Mouse (Mus musculus): Measurements from ENCODE around the gene Baiap2. TPM values are rescaled to one million over a fixed set of nuclear protein-coding genes. Genes with fewer than 3 reads are reported as not detected.

The Baiap2 gene
- polyA plus RNA-seq, 1 experiment, result 229 TPM

DNA sequence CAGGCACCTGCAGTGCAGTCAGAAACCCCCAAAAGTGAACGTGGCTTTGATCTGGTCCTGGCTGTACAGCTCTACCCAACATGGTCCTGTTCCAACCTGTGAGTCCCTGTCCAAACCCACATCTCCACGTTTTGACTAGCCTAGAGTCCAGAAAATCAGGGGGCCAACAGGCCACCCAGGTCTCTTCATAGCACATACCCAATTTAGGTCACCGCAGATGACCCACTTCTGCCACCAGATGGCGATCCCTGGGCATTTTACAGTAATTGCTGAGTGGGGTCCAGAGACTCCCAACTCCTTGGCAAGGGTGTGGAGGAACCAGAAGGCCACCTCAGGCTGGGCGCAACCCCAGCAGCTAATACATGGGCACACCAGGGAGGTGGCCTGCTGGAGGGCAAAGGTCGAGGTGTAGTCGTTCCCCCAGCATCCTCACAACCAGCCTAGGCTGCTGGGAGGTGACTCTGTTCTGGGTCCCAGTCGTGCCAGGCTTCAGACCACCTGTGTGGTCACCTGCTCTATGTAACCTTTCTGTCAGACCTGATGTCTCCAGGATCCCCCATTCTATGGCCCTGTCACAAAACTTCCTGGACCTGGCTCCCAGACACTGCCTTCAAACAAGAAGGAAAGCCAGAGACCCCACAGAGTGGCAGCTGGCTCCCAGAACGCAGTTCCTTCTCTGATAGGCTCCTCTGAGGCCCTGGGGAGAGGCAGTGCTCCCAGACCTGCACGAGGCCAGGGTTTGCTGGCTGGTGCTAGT lies 87.8 kb downstream of the Baiap2 start:
- no peak for DNase-seq (ENCODE audit: extremely low spot score in 1 of 2, low spot score in 1 of 2)

DNA sequence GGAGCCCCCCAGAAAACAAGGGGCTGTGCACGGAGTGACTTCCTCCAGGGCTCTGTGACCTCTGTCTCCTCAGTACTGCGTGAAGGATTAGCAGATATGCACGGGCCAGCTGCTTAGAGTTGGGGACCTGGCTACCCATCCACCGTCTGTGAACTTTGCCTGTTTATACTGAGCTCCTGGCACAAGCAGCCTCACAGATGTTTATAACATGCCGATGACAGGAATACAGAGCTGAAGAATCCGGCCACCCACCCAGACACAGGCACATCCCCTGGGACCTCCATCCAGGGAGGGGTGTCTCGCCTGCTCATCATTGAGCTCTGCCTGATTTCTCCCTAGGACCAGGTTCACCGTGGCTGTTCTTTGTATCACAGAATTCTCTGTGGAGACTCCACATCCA lies 89.5 kb downstream of the Baiap2 start:
- no peak for DNase-seq (ENCODE audit: extremely low spot score in 1 of 2, low spot score in 1 of 2)

DNA sequence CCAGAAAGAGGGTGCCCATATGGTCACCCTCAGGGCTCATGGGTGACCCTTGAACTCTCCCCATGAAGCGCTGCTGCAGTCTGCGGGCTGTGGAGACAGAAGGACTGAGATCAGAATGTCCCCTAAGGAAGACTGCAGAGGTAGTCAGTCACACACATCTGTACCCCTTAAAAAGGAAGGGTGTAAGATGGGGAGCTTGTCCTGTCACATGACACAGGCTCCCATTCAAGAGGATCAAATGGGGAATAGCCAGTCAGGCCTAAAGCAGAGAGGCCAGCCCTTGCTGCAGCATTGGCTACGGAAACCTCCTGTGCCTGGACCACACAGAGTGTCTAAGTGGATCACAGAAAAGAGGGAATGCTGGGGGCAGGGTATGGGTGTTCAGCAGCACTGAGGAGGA lies 90.9 kb downstream of the Baiap2 start:
- DNase-seq (ENCODE audit: extremely low spot score in 1 of 2, low spot score in 1 of 2), result no peak

DNA sequence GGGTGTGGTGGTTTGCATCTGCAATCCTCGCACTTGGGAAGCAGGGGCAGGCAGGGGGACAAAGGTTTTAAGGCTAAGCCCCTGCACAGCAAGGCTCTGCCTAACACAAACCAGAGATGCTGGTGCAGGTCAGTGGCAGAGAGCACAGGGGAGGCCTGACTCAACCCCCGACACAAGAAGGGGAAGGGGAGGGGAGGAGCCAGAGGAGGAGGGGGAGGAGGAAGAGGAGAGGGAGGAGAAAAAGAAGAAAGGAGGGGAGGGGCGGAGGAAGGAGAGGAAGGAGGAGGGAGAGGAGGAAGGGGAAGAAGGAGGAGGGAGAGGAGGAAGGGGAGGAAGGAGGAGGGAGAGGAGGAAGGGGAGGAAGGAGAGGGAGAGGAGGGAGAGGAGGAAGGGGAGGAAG lies 91.7 kb downstream of the Baiap2 start:
- no peak for DNase-seq (ENCODE audit: extremely low spot score in 1 of 2, low spot score in 1 of 2)

DNA sequence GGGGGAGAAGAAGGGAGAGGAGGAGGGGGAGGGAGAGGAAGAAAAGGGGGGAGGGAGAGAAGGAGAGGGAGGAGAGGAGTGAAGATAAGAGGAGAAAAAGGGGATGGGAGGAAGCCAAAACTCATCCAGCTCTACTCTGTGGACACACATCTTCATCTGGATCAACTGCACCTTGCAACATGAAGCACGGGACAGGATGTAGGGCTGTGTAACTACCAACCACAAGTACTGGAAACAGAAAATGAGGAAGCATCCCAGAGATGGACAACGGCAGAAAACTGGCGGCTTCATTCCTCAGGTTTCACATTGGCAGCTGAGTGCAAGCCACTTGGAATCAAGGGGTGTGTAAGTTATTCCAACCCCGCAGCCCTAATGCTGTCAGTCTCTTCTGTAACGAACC lies 92.2 kb downstream of the Baiap2 start:
- no peak for DNase-seq (ENCODE audit: extremely low spot score in 1 of 2, low spot score in 1 of 2)

DNA sequence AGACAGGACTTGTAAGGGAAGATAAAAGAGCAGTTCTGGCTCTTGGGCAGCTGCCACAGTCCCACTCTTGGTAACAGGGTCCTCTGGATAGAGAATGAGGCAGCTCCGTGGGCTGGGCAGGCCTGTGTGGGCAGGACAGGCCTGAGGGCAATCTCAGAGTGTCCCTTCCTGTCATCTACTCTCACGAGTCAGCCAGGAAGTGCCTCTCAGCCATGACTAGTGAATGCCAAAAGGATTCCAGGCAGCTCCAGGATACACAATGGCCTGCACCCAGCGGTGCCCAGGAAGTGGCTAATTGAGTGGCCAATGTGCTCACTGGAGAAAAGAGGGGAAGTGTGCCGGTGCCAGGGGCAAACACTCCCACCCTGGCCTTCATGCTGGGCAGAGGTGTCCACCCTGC lies 97.0 kb downstream of the Baiap2 start:
- no peak for DNase-seq (ENCODE audit: extremely low spot score in 1 of 2, low spot score in 1 of 2)

DNA sequence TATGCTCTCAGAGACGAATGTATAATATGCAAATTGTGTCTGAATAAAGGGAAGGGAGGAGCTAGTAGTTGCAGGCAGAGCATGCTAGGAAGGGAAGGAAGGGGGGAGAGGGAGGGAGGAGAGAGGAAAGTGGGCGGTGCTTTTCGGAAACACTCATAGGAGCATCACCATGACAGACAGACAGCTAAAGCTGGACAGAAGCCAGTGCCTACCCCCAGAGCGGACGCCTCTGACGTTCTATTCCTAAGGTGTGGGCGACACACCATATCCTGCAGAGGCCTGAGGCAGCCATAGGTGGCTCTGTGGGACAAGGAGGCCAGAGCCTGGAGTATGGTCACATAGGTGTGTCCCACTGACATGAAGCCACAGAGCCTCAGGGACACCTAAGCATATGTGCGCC lies 97.9 kb downstream of the Baiap2 start:
- peak; percentile 69 to 79 for DNase-seq (ENCODE audit: extremely low spot score in 1 of 2, low spot score in 1 of 2)

DNA sequence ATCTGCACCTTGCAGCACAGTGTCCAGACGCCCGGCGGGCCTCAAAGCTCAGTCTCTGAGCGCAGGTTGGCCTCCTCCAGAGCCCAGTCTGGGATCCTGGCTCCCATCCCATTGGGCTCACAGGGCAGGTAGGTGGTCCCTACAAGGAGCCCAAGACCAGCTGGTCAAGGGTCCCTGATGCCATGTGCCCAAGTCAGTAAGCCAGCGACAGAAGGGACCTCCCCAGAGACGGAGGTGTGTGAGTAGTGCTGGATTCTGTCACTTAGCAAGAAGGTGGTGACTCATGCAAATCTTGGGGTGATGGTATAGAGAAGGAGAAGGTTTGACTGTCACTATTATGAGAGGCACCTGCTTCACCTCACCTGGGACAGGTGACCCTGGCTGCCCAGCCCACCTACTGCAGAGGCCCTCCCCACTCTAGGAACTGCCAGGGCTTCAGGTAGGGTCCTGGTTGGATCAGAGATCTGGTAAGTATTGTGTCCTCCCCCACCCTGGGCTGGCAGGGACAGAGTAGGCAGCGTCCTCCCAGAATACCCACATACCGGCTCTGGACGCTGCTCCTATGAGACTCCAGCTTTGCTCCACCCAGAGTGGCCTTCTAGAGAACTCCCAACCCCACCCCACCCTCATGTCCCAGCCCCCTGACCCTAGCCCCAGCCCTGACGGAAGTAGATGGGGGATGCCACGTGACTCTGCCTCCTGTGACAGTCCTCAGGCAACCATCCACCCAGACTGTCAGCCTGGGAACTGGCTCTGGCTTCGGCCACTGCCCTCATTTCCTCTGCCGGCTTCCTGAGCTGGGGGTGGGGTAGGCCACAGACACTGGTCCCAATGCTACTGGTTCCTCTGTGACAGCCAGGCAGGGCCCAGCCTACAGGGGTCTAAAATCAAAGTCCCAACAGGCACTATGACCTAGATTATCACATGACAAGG lies 98.9 kb downstream of the Baiap2 start:
- DNase-seq (ENCODE audit: extremely low spot score in 1 of 2, low spot score in 1 of 2), result peak in 1 of 2 experiments; percentile 62

DNA sequence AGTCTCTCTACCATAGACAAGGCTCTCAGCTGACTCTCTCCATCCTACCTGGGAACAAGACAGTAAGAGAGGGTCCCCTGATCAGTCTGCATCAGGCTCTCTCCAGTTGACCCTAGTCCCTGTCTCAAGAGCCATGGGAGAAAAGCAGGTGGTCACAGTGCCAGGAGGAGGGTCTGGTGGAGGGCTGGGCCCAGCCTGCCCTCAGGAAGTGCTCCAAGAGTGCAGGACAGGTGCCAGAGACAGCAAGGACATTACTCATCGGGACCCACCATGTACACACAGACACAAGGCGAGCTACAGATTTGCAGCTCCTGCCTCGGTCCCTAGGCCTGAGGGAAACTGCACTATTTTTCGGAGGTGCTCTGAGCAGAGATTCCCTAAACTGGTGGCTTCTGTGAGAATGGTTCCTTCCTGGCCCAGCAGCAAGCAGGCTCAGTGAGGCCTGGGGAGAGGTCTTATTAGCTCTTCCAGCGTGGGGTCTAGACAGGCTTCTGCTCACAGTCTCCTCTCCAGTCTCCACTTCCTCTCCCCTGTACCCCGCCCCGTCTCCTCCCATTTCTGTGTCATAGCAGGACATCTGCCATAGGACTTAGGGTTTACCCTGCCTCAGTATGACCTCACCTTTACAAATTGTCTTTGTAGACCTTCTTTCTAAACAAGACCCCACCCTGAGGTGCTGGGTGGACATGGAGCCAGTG lies 99.7 kb downstream of the Baiap2 start:
- no peak for DNase-seq (ENCODE audit: extremely low spot score in 1 of 2, low spot score in 1 of 2)

DNA sequence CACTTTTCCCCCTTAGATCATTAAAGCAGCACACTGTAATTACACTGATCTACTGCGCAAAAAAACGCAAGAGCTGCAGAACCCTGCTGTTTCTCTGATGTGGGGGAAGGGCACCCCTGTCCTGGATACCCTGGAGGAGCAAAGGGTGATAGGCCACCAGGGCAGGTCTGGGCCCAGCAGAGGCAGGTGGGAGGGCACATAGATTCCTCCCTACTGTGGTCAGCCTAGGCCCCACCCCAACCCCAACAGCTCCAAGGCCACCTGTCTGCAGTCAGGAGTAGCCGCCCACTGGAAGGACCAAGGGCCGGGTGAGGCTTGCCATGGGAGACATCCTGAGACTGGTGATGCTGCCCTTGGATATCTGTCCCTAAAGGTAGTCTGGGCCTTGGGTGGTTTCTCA lies 102.8 kb downstream of the Baiap2 start:
- no peak for DNase-seq (ENCODE audit: extremely low spot score in 1 of 2, low spot score in 1 of 2)

DNA sequence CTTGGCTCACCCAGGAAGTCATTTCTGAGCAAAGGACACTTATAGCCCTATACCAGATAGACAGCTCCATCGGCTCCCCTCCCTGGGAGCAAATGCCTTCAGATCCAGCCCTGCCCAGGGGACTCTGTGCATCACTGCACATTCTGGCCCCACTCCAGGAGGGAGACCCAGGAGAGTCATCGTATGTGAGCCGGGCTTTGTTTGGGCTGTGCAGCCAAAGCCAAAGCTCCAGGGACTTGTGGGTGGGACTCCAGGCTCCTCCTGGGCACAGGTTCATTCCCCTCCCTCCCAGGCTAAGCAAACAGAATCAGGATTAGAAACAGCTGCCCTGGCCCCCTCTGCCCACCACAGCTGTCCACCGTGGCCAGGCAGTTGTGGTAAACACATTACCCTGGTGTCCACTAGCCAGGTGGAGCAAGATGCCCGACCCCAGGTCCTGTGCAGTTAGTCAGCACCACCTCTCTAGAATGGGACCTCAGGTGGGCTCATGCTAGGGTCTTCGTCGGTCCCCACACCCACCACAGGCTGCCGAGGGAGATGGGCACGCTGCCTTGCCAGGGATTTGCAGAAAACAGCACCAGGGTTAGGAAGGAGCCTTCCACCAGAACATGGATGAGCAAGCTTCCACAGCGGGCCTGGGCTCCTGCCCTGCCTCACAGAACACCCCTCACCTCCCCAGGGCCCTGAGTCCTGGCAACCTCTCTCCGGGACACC lies 103.4 kb downstream of the Baiap2 start:
- no peak for DNase-seq (ENCODE audit: extremely low spot score in 1 of 2, low spot score in 1 of 2)

DNA sequence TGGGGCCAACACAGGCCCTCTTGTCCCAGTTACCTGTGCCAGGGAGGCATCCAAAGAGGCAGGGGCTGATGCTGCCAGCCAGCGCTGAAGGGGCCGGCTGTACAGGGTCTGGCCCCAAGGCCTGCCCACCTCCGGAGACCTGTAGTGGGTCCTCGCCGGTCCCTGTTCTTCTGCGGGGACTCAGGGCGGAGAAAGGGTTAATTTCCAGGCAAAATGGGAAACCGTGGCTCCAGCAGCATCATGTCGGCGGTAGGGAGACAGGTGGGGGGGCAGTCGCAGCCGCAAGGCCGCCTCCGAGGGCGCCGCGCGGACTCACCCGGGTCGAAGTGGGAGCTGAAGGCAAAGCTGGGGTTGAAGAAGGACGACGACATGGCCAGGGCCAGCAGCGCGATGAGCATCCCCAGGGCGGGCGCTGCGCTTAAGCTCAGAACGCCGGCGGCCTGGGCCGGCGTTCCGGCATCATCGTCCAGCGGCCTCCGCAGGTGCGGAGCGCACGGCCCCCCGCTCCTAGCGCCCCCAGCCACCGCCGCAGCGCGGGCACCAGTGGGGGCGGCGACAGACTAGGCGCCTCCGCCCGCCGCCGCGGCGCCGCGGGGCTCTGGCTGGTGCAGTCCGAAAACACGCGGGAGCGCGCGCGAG lies 104.1 kb downstream of the Baiap2 start, which contains the start of gene Aatk:
Aatk (minus strand) TSS at position 615 of the 639 bp plus-strand sequence.
- DNase-seq (ENCODE audit: extremely low spot score in 1 of 2, low spot score in 1 of 2), result no peak

DNA sequence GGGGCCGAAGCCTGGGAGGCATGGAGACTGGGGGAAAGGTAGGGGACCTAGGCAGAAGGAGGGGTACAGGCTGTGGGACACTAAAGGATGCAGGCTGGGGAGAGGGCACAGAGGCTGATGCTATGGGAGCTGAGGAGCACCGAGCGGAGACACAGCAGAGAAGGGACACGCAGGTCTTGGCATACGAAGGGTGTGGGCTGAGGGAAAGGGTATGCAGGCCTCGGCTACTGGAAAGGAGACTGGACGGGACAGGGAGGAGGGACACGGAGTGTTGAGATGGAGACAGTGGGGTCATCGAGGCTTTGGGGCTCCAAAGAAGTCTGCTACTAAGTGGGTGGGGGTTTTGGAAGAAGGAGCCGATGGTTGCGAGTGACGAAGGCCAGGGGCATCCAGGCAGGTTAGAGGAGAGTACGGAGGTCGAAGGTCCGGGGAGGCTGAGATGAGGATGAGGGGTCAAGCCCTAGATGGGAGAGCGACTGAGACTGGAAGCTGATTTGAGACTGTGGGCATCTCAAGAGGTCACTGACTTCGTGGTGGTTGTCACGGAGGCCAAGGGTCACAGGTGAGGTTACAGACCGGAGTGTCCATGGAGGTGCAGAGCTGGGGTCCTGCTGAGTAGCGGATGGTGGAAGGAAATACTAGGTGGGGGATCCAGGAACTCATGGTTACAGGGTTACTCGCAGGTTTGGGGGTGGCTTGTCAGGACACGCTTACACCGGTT lies 105.1 kb downstream of the Baiap2 start:
- no peak for DNase-seq (ENCODE audit: extremely low spot score in 1 of 2, low spot score in 1 of 2)

DNA sequence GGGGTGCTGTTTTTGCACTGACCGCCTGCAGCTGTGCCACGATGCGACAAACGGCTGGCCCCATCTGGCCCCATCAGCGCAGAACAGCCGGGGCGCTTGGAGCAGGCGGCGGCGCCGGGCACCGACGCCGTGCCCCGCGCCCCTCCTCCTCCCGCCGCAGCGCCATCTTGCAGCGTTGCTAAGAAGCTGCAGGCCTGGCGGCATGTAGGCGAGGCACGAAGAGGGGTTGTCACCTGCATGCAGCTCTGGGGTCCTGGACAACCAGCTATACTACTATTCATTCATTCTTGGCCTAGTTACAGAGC lies 105.6 kb downstream of the Baiap2 start:
- peak in 1 of 2 experiments; percentile 73 for DNase-seq (ENCODE audit: extremely low spot score in 1 of 2, low spot score in 1 of 2)

DNA sequence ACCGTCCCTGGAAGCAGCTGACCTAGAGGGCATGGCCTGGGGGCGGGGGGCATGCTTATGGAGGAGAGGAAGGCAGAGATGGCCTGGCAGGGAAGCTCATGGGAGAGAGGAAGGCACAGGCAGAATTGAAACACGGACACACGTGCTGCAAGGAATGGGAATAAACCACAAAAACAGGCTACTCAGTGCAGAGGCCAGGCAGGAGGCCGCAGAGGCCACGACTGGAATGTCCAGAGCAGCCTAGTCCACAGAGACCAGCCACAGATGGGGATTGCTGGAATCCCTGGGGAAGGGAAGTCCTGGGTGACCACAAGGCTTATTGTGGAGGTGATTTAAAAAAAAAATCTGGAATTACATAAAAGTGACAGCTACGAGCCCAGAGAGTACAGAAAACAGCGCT lies 106.5 kb downstream of the Baiap2 start:
- no peak for DNase-seq (ENCODE audit: extremely low spot score in 1 of 2, low spot score in 1 of 2)

DNA sequence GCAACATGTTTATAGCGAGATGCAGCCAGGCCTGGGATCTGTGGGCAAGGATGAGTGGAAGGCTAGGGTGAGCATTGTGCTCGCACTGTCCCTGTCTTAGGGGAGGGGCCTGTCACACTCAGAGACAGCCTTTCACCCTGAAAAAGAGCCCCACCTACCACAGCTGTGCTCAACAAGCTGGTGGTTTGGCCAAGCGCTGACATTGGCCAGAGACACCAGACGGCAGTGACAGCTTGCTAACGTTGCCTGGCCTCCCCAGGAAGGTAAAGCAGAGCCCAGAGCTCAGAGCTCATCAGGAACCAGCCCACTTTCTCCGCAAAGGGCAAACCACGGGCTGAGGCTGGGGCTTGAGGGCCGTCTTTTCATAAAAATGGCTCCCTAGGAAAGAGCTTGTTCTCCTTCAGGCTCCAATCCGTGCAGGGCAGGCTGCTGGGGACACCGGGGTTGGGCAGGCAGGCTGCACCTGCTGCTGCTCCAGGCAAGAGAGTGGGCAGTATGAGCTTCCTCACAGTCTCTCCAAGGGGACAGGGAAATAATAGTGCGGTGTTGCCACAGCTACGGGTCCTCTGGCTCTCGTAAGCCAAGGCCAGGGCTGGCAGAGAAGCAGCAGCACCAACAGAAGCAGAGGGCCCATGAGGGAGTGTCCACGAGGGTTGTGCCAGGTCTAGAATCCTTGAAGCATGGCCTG lies 108.7 kb downstream of the Baiap2 start:
- DNase-seq (ENCODE audit: extremely low spot score in 1 of 2, low spot score in 1 of 2), result no peak

DNA sequence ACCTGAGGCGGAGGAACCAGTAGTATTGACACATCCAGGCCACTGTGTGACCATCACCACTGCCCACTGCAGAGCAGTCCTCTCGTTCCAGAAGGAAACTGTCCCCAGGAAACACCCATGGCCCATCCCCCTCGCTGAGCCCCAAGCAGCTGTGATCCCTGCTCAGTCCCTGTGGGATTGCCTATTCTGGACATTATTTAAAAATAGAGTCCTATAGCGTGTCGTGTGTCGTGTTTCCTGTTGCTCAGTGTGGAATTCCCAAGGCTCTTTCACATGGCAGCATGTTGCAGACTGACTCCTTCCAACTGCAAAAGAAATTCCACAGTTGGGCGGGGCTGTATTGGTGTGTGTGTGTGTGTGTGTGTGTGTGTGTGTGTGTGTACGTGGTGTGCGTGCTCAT lies 109.7 kb downstream of the Baiap2 start:
- no peak for DNase-seq (ENCODE audit: extremely low spot score in 1 of 2, low spot score in 1 of 2)

DNA sequence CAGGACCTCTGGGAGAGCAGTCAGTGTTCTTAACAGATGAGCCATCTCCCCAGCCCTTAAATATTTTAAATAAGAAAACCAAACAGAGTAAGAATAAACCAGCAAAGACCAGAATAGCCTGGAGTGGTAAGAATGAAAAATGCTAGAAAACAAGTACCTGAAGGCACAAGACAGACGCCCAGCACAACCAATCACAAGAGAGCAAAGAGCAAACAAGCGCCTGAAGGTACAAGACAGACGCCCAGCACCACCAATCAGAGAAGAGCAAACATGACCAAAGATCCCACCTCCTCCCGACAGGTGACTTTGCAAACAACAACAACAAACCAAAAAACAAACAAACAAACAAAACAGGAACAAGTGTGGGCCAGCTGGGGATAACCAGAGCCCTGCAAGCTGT lies 111.3 kb downstream of the Baiap2 start:
- DNase-seq (ENCODE audit: extremely low spot score in 1 of 2, low spot score in 1 of 2), result no peak

Measured in frontal cortex, adult 2 months (tissue).